Mouse (Mus musculus): ENCODE data around the gene Ift22.

The Ift22 gene

DNA sequence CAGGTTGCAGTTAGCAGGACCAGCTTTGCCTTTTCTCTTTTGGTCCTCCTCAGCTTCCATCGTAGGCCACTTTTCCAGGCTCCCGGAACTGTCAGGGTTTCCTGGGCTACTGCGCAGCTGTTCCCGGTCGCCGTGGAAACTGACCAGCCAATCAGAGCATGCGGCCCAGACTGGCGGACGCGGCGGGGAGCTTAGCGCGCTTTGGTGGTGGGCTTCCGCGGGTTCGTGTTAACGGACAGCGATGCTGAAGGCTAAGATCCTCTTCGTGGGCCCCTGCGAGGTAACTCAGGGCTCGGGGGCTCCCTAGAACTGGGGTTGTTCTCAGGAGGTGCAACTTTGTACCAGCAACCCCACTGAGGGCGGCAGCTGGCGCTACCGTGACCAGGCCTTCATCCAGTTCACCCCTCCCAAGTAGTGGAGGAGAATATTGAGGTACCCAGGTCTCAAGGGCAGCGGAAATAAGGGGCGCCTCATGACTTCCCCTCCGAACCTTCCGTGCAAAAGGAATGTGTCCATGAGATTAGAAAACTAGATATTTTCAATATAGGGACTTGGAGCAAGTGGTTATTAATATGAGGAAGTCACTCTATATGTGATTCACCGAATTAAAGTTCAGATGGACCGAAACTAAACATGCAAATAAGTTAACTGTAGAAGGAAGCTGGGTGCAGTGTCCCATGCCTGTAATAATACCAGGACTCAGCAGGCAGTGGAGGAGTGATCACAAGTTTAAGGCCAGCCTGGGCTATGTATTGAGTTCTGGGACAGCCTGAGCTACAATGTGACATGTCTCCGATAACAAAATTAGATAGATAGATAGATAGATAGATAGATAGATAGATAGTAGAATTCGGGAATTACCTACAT is at the start of gene Ift22:
Ift22 (plus strand) TSS at position 160 of the 867 bp plus-strand sequence.
- peak; percentile 100 for DNase-seq

DNA sequence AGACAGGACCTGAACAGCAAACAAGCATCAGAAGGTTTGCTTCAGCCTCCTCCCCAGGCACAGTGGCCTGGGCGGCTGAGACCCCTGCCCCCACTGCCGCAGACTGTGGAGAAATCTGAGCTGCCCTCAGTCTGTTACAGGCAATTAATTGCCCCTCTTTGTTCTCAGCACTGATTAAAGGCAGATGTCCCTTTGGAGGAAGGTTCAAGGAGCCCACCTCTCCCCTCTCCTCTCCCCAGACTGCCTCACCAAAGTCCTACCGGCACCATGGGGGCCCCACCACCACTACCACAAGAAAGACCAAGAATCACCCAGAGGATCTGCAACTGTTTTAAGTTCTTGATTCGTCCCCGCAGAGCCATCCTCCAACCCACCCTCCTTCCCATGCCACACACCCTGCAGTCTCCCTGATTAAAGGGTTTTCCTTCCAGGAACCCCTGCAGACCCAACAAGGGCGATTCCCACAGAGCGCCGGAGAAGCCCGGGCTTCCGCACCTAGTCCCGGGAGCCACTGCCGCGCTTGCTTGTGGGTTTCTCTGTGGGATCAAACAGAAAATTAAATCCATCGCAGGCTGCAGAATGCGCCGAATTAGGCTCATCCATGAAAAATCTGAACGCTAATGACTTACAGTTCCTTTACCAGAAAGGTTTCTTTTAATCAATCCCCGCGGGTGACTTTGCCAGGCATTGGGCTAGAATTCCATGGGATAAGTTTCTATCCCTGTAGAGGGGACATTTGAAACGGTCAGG is 46.6 kb upstream of the Ift22 start:
- DNase-seq, result no peak

DNA sequence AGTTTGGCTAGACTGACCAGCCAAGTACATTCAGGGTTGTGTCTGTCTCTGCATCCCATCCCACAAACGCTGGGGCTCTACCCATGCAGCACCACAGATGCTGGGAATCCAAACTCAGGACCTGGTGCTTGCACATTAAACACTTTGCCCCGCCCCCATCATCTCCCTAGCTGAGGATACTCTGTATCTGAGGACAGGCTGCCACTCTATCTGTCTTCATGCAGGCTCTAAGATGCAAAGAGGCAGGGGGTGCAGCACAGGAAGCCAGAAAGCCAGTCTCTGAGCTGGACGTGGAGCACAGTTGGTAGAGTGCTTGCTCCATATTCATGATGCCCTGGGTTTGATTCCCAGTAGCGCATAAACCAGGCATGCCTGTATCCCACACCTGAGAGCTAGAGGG is 45.1 kb upstream of the Ift22 start:
- DNase-seq, result no peak

DNA sequence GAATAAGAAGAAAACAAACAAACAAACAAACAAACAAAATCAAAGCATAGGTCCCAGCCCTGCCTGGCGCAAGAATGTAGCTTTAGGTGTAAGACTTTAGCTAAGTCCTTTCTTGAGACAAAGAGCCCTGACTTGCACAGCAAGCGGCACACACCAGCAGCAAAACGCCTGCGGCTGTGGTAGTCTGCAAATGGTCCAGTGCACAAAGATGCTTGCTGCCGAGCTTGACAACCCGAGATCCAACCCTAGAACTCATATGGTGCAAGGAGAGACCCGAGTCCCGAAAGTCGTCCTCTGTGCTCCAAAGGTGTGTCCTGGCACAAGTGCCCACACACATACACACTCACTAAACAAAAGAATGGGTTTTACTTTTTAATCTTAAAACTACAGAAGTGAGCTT is 44.7 kb upstream of the Ift22 start:
- no peak for DNase-seq

DNA sequence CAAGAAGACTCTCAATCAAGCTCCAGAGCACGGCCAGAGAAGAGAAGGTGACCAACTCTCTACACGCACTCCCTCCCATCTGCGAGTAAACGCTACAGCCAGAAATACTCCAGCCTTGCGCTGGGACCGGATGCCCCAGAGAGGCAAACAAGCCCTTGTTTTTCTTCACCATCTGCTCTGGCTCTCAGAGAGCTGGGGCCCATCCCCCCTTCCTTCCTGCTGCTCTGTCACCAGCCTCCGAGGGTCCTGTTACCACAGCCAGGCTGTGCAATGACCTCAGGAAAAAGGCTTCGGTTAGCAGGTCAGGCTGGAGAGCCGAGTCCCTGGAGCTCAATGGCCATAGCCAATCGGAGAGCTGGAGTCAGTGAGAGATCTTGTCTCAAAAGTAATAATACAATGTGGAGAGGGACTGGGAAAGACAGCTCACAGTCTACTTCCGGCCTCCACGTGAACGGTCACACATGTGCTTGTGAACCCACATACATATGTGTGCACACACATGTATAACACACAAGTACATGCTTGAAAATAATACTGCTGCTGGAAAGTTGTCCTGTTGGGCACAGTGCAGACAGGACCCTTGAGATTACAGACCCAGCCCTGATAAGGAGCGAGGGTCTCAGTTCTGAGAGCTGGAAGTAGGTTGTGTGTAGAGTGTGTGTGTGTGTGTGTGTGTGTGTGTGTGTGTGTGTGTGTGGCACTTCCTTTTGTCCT is 43.8 kb upstream of the Ift22 start:
- DNase-seq, result peak; percentile 98

DNA sequence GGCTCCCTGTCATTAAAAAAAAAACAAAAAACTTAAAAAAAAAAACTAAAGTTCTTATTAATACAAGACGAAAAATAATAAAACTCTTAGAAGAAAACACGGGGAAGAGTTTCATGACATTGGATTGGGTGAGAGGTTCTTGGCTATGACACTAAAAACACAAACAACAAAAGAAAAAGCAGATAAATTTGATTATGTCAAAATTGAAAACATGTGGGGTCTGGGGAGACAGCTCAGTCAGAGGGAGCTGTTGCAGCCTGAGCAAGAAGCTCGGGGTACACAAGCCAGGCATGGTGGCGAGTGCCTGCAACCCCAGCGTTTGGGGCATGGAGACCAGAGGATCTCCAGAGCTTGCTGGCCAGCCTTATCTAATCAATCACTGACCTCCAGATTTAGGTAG is 40.2 kb upstream of the Ift22 start:
- no peak for DNase-seq

DNA sequence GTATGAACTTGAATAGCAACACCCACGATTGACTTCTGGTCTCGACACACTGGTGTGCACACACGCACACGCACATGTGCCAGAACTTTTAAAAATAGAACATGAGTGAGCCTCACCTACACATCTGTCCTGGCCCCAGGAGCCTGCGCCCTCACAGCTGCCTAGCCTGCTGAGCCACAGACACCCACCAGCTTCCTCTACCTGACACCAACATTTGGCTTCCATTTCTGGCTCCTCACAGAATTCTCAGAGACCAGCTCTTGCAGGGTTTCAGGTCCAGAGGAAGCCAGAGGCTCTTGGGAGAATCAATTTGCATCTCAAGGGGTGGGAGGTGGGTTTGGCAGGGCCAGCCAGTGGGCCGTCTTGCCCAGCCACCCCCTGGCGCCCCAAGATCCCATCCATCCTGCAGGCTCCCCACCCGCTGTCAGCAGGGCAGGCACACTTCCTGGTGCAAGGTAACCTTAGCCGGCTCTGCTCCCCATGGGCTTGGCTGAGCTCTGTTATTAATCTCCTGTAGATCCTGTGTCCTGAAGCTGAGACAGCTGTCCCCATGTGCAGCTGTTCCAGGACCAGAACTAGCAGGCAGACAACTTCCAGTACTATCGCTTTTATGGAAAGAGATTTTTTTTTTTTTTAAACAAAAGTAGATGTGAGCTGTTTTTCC is 38.4 kb upstream of the Ift22 start:
- no peak for DNase-seq

DNA sequence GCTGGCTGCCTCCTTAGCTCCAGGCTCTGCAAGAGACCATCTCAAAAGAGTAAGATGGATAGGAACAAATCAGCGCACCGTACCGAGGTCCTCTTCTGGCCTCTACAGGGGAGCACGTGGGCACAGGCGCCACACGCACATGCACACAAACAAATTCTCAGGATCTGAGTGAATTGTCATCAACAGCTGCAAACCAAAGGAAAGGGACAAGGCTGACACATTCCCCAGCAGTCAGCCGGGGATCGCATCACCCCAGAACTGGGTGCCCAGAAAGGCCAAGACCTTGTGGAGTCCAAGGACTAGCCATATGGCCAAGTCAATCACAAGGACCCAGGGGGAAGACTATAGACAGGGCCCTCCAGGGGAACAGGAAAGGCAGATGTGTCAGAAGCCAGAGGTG is 35.5 kb upstream of the Ift22 start:
- no peak for DNase-seq

DNA sequence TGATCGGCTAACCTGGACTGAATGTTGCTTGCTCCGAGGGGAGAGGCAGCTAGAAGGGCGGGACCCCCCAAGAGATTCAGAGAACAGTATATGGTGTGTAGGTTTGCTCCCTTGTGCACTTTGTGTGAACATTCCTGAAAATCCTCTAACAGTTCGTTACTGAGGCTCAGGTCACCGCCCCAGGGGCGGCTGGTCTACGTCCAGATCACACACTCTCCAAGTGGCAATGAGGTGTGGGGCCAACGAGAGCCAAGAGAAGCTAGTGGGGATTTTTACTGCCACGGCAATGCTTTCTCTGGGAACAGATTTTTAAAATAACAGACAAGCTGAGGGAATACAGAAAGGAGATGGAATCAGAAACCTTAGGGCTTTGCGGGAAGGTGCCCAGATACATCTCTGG is 33.7 kb upstream of the Ift22 start:
- DNase-seq, result no peak

DNA sequence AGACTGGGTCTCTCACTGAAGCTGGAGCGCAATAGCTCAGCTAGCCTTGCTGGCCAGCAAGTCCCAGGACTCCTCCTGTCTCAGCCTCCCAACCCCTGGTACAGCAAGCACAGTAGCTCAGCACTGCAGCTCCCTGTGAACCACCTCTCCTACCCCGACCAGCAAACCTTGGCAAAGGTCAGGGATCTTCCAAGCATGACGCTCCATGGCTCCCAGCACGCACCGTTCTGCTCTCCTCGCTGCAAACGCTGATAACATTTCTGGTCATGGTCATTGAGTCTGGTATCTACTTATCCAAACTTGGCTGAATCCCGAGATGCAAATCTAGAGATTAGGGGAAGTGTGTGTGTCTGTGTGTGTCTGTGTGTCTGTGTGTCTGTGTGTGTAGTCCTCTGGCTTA is 27.8 kb upstream of the Ift22 start:
- no peak for DNase-seq

DNA sequence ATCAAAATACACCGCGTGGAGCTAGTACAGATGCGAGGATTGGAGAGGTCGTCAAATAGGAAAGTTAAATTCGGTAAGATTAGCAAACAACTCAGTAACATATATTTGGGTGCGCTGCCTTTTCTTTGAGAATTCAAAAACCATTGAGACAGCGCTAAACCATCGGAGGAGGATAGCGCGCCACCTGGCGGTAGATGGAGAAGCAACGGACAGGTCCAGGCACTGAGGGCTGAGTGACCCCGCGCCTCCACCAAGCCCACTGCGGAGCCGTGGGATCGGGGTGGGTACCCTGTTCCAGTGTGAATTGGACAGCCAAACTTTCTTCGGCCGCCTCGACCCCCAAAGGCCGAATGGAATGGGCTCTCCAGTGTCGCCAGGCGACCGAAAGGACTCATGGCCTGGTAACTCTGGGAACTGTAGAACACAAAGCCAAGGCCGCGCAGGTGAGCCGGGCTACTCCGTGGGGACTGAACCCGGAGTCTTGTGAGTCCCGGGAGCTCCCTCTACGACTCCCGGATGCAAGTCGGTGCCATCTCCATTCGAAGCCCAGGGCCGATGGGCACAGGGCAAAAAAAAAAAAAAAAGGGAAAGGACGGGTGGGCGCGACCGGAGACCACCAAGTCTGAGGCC is 26.5 kb upstream of the Ift22 start:
- DNase-seq, result peak; percentile 91

DNA sequence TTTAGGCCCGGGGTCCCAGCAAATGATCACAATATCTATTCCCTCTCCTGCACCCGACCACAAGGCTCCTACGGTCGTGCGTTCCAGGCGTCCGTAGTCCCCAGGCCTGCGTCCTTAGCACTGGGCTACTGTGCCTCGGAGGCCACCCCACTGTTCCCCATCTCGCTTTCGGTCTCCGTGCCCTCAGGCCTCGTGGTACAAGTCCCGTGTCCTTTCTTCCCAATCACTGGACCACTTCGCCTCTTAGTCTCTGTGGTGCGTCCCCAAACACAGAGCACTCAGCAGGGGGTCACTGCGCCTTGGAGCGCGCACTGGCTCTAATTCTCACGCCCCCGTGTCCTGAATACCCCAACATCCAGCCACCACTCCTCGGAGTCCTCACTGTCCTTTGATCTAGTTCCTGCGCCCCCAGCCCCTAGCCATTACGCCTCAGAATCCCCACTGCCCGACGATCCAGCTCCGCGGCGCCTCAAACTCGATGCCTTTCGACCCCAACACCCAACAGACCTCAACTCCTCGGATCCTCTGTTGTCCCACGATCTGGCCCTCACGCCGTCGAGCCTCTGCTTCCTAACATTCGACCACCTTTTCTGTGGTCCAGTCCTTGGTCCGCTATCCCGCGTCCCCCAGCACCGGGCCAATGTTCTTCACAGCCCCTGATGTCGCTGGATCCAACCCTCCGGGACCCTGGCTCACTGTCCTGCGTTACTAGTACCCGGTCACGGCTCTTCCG is 25.7 kb upstream of the Ift22 start:
- DNase-seq, result no peak

DNA sequence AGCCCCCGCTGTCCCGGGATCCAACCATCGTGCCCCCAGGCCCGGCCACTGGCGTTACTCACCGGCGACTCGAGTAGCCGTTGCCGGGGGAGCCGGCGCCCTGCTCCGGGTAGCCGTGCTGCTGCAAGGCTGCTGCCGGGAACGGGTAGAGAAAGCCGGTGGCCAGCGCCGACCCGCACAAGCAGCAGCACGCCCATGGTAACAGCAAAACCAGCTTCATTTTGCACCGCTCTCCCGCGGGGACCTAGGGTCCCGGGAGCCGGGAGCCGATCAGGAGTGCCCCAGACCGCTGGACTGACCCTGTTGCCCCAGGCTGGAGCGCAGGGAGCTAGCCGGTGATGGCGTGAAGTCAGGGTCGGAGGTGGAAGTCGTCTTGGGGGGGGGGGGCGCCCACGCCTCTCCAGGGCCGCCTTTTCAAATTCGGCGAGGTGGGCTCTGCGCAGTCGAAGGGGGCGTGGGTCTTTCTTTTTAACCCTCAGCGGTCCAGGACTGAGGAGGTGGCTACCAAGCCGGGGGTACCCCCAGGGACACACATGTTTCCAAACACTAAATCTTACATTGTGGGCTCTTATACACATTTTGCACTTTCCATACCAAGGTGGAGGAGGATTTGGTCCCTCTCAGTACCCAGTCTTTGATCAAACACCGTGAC is 25.0 kb upstream of the Ift22 start, which contains the start of gene Col26a1:
Col26a1 (minus strand) TSS at position 422 of the 652 bp plus-strand sequence.
- peak; percentile 92 for DNase-seq

DNA sequence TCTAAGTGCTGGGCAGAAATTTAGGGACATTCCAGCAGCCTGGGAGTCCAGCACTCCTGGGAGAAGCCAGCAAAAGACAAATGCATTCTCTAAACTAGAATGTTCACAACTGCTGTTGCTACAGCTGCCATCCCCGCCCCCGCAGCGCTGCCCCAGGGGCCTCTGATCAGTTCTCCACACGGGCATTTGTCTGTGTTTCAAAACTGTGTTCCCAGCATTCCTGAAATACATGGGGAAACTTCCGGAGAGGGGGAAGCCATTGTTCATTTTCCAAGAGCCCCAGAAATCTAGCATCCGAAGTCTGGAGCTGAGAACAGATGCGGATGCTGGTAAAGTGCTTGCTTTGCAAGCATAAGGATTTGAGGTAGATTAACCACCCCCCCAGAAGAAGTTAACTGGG is 21.0 kb upstream of the Ift22 start:
- no peak for DNase-seq

DNA sequence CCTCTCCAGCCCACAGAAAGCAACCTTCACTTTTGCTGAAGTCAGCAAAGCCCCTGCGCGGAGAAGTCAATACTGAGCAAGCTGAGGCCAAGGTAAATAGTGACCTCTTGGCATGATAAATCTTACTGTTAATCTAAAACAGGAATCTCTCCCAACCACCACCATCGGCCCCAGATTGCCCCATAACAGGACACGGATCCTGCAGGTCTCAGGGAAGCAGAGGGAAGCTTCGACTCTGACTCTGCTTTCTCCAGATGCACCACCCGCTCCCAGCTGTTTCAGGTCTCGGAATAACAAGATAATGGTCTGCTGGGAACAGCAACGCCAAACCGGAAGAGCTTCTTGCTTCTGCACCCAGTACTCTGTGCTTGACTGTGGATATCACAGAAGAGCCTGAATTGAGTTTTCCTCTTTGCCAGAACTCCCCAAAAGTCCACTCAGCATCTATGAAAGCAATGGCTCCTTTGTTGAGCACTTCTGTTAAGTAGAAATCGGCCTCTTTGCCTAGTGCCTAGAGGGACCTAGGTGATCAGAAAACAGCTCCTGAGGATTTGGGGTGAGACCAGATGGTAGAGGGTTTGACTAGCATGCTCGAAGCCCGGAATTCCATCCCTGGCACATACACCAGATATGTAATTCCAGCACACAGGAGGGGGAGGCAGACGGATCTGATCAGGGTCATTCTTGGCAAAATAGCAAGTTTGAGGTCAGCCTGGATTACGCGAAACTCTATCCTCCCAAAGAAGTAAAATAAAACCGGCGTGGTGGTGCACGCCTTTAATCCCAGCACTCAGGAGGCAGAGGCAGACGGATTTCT is 19.2 kb upstream of the Ift22 start:
- peak; percentile 95 for DNase-seq

DNA sequence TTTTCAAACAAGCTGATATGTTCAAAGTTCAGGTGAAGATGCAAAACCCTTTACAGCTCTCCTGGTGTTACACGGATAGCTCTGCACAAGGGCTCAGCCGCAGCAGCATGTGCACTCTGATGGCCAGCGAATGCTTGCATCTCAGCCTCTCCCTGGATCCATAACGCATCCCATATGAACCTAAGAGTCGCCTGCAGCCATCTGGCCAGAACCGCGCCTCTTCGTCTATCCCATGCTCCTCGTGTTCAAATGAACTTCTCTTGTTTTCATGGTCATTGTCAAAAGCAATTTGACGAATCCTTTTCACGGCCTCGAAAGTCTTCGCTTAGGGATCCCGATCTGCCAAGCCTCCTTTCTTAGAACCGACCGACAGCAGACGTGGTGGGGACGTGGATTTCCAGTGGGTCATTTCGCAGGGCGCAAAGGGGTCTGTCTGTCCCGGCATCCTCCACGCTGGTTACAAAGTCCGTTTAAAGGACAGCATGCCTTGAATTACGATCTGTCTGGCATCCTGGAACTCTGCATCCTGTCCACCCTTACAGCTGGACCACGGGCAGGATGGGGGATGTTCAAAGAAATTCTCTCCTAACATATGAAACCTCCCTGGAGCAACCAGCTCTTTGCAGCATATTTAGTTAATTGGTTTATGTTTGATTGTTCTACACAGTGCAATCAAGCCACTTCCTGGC is 13.0 kb upstream of the Ift22 start:
- no peak for DNase-seq

DNA sequence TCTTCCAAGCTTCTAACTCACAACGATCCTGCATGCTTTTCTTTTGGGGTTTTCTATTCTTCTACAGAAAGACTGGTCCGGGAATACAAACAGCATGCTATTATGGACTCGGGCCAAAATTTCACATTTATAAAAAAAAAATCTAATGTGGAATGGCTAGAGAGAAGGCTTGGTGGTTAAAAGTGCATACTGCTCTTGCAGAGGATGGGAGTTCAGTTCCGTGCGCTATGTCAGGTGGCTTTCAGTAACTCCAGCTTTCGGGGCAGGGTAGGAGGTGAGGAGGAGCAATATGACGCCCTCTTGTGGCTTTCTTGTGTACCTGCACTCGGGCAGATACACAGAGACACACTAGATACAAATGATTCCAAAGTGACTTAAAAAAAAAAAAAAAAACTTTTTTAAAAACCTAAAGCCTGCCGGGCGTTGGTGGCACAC is 12.4 kb upstream of the Ift22 start:
- no peak for DNase-seq

DNA sequence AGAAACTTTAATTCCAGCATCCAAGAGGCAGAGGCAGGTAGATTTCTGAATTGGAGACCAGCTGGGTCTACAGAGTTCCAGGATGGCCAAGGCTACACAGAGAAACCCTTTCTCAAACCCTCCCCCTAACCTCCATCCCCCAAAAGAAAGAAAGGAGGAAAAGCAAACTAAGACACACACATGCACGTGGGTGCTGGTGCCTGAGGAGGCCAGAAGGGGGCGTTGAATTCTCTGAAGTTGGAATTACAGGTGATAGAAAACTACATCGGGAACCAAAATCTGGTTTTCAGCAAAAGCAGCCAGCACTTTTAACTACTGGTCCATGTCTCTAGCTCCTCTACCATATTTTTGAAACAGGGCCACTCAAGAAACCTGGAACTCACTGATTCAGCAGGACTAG is 3.3 kb upstream of the Ift22 start:
- DNase-seq, result no peak

DNA sequence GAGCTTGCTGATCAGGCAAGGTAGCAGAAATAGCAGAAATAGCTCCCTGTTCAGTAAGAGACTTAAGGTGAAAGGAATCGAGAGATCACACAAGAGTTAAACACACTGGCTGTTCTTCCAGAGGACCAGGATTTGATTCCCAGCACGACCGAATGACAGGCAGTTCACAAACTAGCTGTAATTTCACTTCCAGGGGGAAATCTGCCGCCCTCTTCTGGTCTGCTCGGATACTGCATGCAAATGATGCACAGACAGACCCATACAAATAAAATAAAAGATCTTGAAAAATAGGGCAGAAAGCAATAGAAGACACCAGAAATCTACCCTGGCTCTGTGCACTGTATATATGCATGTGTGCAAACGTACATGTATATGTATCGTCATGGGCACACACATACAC is 2.3 kb upstream of the Ift22 start:
- no peak for DNase-seq

DNA sequence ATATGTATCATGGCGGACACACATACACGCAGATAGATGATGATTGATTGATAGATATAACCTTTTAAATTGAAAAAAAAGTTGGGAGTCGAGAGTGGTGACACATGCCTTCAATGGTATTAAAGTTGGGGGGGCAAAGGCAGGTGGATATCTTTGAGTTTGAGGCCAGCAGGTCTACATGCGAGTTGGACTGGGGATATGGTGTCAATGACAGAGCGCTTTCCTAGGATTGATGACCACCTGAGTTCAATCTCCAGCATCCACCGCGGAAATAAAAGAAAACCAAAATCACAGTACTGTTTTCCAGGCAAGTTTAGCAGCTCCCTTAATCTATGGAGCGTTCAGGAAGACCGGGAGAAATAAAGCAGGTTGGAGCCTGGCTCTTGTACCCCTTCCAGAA is 363 bp upstream of the Ift22 start:
- DNase-seq, result no peak
